Mouse (Mus musculus) CH12.LX (cell line): ENCODE data around the gene Gpr179. TPM values are rescaled to one million over a fixed set of nuclear protein-coding genes. Genes with fewer than 3 reads are reported as not detected.
A peak's percentile ranks its signal among the peaks of the same experiment; 100 is the strongest.

Source experiments
- DNase-seq: peaks from one replicate; pipeline ENCODE4 v3.0.0-alpha.2; 2013; ENCODE audit errors: extremely low read depth
- H3K27ac ChIP-seq: 2 replicates; pipeline ENCODE4 v1.5.1; 2012; ENCODE audit warnings: low read depth, mild to moderate bottlenecking, control low read depth, moderate library complexity; ENCODE audit not compliant: insufficient read depth
- H3K27me3 ChIP-seq: replicated peaks from 2 replicates; pipeline ENCODE3; 2012; ENCODE audit warnings: inconsistent platforms
- H3K36me3 ChIP-seq, 2 experiments: replicated peaks in 1 of 2; 2 replicates each; pipeline versions ENCODE3 to v1.6.1; 2012; ENCODE audit warnings: inconsistent platforms in 1 of 2, low read length in 1 of 2, mild to moderate bottlenecking in 1 of 2, mixed read lengths in 1 of 2, moderate library complexity in 1 of 2; ENCODE audit not compliant: control insufficient read depth in 1 of 2, insufficient read depth in 1 of 2
- H3K4me1 ChIP-seq, 2 experiments: 2 replicates each; pipeline ENCODE4 v1.6.1; 2012; ENCODE audit warnings: inconsistent platforms in 1 of 2, moderate library complexity in 1 of 2; ENCODE audit not compliant: insufficient read depth in 2 of 2, control insufficient read depth in 1 of 2
- H3K4me2 ChIP-seq: 2 replicates; pipeline ENCODE4 v1.6.1; 2012; ENCODE audit warnings: low read depth, mild to moderate bottlenecking, control low read depth; ENCODE audit not compliant: poor library complexity, insufficient read depth, severe bottlenecking
- H3K4me3 ChIP-seq, 3 experiments: fragments of 150-350 bp in 1 of 3; sonication (generic) in 1 of 3; replicated peaks in 1 of 3; 2 replicates each; pipeline versions ENCODE3 to v1.5.1; 2011 to 2012; ENCODE audit warnings: low read depth in 2 of 3, low read length in 2 of 3, mild to moderate bottlenecking in 2 of 3, moderate library complexity in 2 of 3, control low read depth in 1 of 3, improper control_type of control experiment in 1 of 3, inconsistent platforms in 1 of 3, mixed read lengths in 1 of 3; ENCODE audit not compliant: poor library complexity in 1 of 3
- H3K79me2 ChIP-seq: replicated peaks from 2 replicates; pipeline ENCODE4 v1.6.1; 2012; ENCODE audit warnings: mild to moderate bottlenecking, moderate library complexity; ENCODE audit not compliant: control insufficient read depth, poor library complexity, insufficient read depth, severe bottlenecking; ENCODE audit errors: extremely low read depth
- H3K9ac ChIP-seq: 2 replicates; pipeline ENCODE4 v1.6.1; 2012; ENCODE audit warnings: low read depth, mild to moderate bottlenecking, control low read depth, moderate library complexity; ENCODE audit not compliant: insufficient read depth
- H3K9me3 ChIP-seq: replicated peaks from 2 replicates; pipeline ENCODE3; 2012; ENCODE audit warnings: low read length, inconsistent platforms, mixed read lengths
- CHD1 ChIP-seq: IDR thresholded peaks from 2 replicates; pipeline ENCODE4 v1.6.1; 2012; ENCODE audit warnings: low read depth, low read length, improper control_type of control experiment, inconsistent platforms
- CHD2 ChIP-seq: IDR thresholded peaks from 2 replicates; pipeline ENCODE4 v1.6.1; 2011; ENCODE audit warnings: low read length, improper control_type of control experiment
- CTCF ChIP-seq, 2 experiments: IDR thresholded peaks in 1 of 2; conservative IDR thresholded peaks in 1 of 2; 2 replicates each; pipeline ENCODE4 v1.5.1; 2011 to 2012; ENCODE audit warnings: low read depth in 2 of 2, low read length in 2 of 2, improper control_type of control experiment in 1 of 2, inconsistent platforms in 1 of 2, mild to moderate bottlenecking in 1 of 2, moderate library complexity in 1 of 2
- GABPA ChIP-seq: IDR thresholded peaks from 2 replicates; pipeline ENCODE4 v1.6.1; 2012; ENCODE audit warnings: low read depth, low read length, improper control_type of control experiment, inconsistent platforms; ENCODE audit not compliant: insufficient replicate concordance
- HCFC1 ChIP-seq: IDR thresholded peaks from 2 replicates; pipeline ENCODE4 v1.6.1; 2012; ENCODE audit warnings: low read depth, mild to moderate bottlenecking, inconsistent platforms, low read length, improper control_type of control experiment
- IRF4 ChIP-seq: IDR thresholded peaks from 2 replicates; pipeline ENCODE4 v1.6.1; 2014; ENCODE audit warnings: low read depth, mild to moderate bottlenecking, inconsistent platforms, low read length, improper control_type of control experiment
- KAT2A ChIP-seq: IDR thresholded peaks from 2 replicates; pipeline ENCODE4 v1.6.1; 2012; ENCODE audit warnings: low read length, improper control_type of control experiment, inconsistent platforms; ENCODE audit not compliant: insufficient replicate concordance
- MAZ ChIP-seq: IDR thresholded peaks from 2 replicates; pipeline ENCODE4 v1.6.1; 2012; ENCODE audit warnings: low read depth, mild to moderate bottlenecking, inconsistent platforms, low read length, improper control_type of control experiment, moderate library complexity
- MEF2A ChIP-seq: IDR thresholded peaks from 2 replicates; pipeline ENCODE4 v1.6.1; 2014; ENCODE audit warnings: low read depth, mild to moderate bottlenecking, inconsistent platforms, low read length, improper control_type of control experiment, borderline replicate concordance
- MXI1 ChIP-seq: IDR thresholded peaks from 2 replicates; pipeline ENCODE4 v1.6.1; 2011; ENCODE audit warnings: mild to moderate bottlenecking, low read depth, low read length, improper control_type of control experiment
- MYC ChIP-seq: IDR thresholded peaks from 2 replicates; pipeline ENCODE4 v1.6.1; 2011; ENCODE audit warnings: low read depth, mild to moderate bottlenecking, improper control_type of control experiment, low read length
- NRF1 ChIP-seq: IDR thresholded peaks from 2 replicates; pipeline ENCODE4 v1.6.1; 2014; ENCODE audit warnings: low read depth, mild to moderate bottlenecking, inconsistent platforms, low read length, improper control_type of control experiment, moderate library complexity
- POLR2A ChIP-seq: IDR thresholded peaks from 2 replicates; pipeline ENCODE4 v1.6.1; 2011; ENCODE audit warnings: low read depth, mild to moderate bottlenecking, improper control_type of control experiment, low read length
- RAD21 ChIP-seq: IDR thresholded peaks from 2 replicates; pipeline ENCODE4 v1.6.1; 2011; ENCODE audit warnings: low read depth, mild to moderate bottlenecking, low read length, improper control_type of control experiment, moderate library complexity
- SMC3 ChIP-seq: IDR thresholded peaks from 2 replicates; pipeline ENCODE4 v1.6.1; 2011; ENCODE audit warnings: low read depth, low read length, improper control_type of control experiment
- ZKSCAN1 ChIP-seq: IDR thresholded peaks from 2 replicates; pipeline ENCODE4 v1.6.1; 2012; ENCODE audit warnings: low read depth, inconsistent platforms, low read length, improper control_type of control experiment, borderline replicate concordance
- dilution Hi-C: fragments of 300-500 bp; cut with MboI; formaldehyde crosslinking; loops from 2 replicates; pipeline ENCODE4 v1.14.3; 2020; ENCODE audit warnings: low sequenced_read_pairs; ENCODE audit not compliant: extremely low pct_unique_long_range_greater_than_20kb, extremely low pct_ligation_motif_present
- in situ Hi-C: fragments of 300-500 bp; cut with MboI; formaldehyde crosslinking; loops from 3 replicates; pipeline ENCODE4 v1.14.3; 2019; ENCODE audit warnings: low sequenced_read_pairs, low pct_ligation_motif_present, low pct_unique_long_range_greater_than_20kb, mixed read lengths
- polyA plus RNA-seq: library from polyadenylated mRNA; unstranded; fragments of >175 nt; gene quantifications from 2 replicates; pipeline ENCODE4 v1.2.1, GENCODE M21; 2012; ENCODE audit warnings: low read depth; ENCODE audit not compliant: insufficient read length
- total RNA-seq, 2 experiments: library from RNA; depleted of rRNA; stranded (reverse); fragments of 300-350 nt in 1 of 2; fragments of >200 nt in 1 of 2; gene quantifications; 2 replicates each; pipeline ENCODE4 v1.2.3; 2012 to 2014

The Gpr179 gene
- total and polyA plus RNA-seq, 3 experiments = 0.03 to 0.08 TPM; not detected in 1

DNA sequence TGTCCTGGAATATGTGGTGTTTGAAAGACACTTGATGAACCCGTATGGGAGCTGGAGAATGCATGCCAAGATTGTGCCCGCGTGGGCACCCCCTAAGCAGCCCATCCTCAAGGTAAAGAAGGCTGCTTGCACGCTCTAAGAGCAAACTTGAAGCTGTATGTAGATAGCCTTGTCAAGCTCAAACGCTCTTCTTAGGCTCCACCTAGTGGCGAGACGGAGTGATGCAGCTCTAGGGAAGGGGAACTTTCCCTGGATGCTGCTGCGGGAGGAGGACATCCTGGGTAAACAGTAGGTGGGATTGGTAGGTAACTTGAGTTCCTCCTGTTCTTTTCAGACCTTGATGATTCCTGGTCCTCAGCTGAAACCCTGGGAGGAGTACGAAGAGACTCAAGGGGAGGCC lies 23.7 kb downstream of the Gpr179 start:
- in situ Hi-C loops (no loop called here), dilution Hi-C loops (no loop called here)
- H3K4me1 ChIP-seq = peaks cover 7 to 44% of the 10 kb centered on the region in 2 experiments
- DNase-seq = peak; percentile 67
- H3K36me3 ChIP-seq = peaks cover 49 to 90% of the 10 kb centered on the region in 2 experiments
- no peaks in the 10 kb centered on the region for H3K79me2 ChIP-seq
- no peak overlapping the region for H3K9ac ChIP-seq
- no peaks in the 10 kb centered on the region for H3K27me3 ChIP-seq
- H3K9me3 ChIP-seq = no peaks in the 10 kb centered on the region
- no peak overlapping the region for H3K4me2 ChIP-seq
- no peak overlapping the region for H3K27ac ChIP-seq
- H3K4me3 ChIP-seq = no peak overlapping the region
- TF ChIP-seq NRF1 (no peak), KAT2A (no peak), SMC3 (peak; percentile 78), MXI1 (no peak), RAD21 (peak; percentile 78), CHD1 (no peak), IRF4 (no peak), MAZ (no peak), CTCF (conservative IDR thresholded peaks at IDR 0.05 in 1 of 2, IDR thresholded peaks at IDR 0.05 in 1 of 2; ENCODE audit: low read depth in 2 of 2, low read length in 2 of 2) (peak; percentile 94 to 99), POLR2A (peak; percentile 29; the same call in 1 of the 2 replicates), MYC (no peak), CHD2 (no peak), HCFC1 (no peak), MEF2A (no peak), GABPA (no peak)
- TF ChIP-seq, all 38 proteins: peak for 4

DNA sequence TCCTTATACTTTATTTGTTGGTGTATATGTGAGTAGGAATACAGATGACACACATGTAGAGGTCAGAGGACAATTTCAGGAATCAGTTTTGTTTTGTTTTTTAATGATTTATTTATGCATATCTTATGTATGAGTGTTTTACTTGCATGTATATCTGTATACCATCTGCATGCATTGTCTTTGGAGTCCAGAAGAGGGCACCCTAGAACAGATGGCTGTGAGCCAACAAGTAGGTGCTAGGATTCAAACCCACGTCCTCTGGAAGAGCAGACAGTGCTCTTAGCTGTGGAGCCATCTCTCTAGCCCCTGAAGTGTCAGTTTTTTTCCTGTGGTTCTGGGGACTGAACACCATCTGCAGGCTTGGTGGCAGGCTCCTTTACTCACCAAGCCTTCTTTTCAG lies 26.7 kb downstream of the Gpr179 start:
- DNase-seq = peak; percentile 48
- peaks cover 7 to 47% of the 10 kb centered on the region in 2 experiments for H3K4me1 ChIP-seq
- dilution Hi-C loops (no loop called here), in situ Hi-C loops (no loop called here)
- no peaks in the 10 kb centered on the region; the same call in 1 of the 2 replicates for H3K79me2 ChIP-seq
- H3K4me3 ChIP-seq = no peak overlapping the region
- no peaks in the 10 kb centered on the region for H3K27me3 ChIP-seq
- H3K27ac ChIP-seq = no peak overlapping the region
- no peak overlapping the region for H3K4me2 ChIP-seq
- TF ChIP-seq ZKSCAN1 (no peak), CTCF (conservative IDR thresholded peaks at IDR 0.05 in 1 of 2, IDR thresholded peaks at IDR 0.05 in 1 of 2; ENCODE audit: low read depth in 2 of 2, low read length in 2 of 2) (peak; percentile 57 to 59)
- H3K9ac ChIP-seq = no peak overlapping the region
- no peaks in the 10 kb centered on the region for H3K9me3 ChIP-seq
- peaks cover 50 to 68% of the 10 kb centered on the region in 2 experiments for H3K36me3 ChIP-seq
